Mouse (Mus musculus) ES-Bruce4 (cell line): ENCODE results near the gene Bcl9. TPM values are rescaled to one million over a fixed set of nuclear protein-coding genes. Genes with fewer than 3 reads are reported as not detected.

ENCODE experiments used
- H3K27ac ChIP-seq: 2 replicates; pipeline ENCODE4 v1.5.1; 2012; ENCODE audit warnings: low read length, inconsistent platforms; ENCODE audit not compliant: insufficient read depth
- H3K27me3 ChIP-seq: 2 replicates; pipeline ENCODE4 v1.6.1; 2012; ENCODE audit warnings: mild to moderate bottlenecking, low read length, inconsistent platforms; ENCODE audit not compliant: control insufficient read depth, poor library complexity, insufficient read depth, severe bottlenecking
- H3K36me3 ChIP-seq: 2 replicates; pipeline ENCODE4 v1.6.1; 2012; ENCODE audit warnings: inconsistent platforms, mild to moderate bottlenecking, low read length, moderate library complexity; ENCODE audit not compliant: control insufficient read depth, poor library complexity, insufficient read depth, severe bottlenecking
- H3K4me1 ChIP-seq: one replicate; pipeline ENCODE4 v1.8.1; 2011; ENCODE audit warnings: low read length; ENCODE audit not compliant: control insufficient read depth, insufficient read depth
- H3K4me3 ChIP-seq: 2 replicates; pipeline ENCODE4 v1.5.1; 2011; ENCODE audit warnings: low read depth, mild to moderate bottlenecking, low read length
- H3K9ac ChIP-seq: 2 replicates; pipeline ENCODE4 v1.6.1; 2012; ENCODE audit warnings: low read depth, mild to moderate bottlenecking, inconsistent platforms; ENCODE audit not compliant: poor library complexity, severe bottlenecking
- H3K9me3 ChIP-seq: replicated peaks from 2 replicates; pipeline ENCODE4 v1.6.1; 2012; ENCODE audit warnings: mild to moderate bottlenecking, low read length, inconsistent platforms; ENCODE audit not compliant: control insufficient read depth, poor library complexity, insufficient read depth, severe bottlenecking
- CTCF ChIP-seq: IDR thresholded peaks from one replicate; pipeline ENCODE4 v1.8.1; 2011; ENCODE audit warnings: low read depth, low read length
- EP300 ChIP-seq: IDR thresholded peaks from 2 replicates; pipeline ENCODE4 v1.6.1; 2011; ENCODE audit warnings: low read depth, low read length; ENCODE audit not compliant: insufficient read depth
- POLR2A ChIP-seq: IDR thresholded peaks from one replicate; pipeline ENCODE4 v1.8.1; 2011; ENCODE audit warnings: low read length; ENCODE audit not compliant: insufficient read depth
- polyA plus RNA-seq: library from polyadenylated mRNA; stranded (reverse); fragments of >200 nt; gene quantifications from 2 replicates; pipeline ENCODE4 v1.2.4, GENCODE M21; 2011; ENCODE audit warnings: low read depth; ENCODE audit not compliant: missing spikeins, insufficient read depth, insufficient read length

Bcl9 gene
- polyA plus RNA-seq, 1 experiment: 32.1 TPM

DNA sequence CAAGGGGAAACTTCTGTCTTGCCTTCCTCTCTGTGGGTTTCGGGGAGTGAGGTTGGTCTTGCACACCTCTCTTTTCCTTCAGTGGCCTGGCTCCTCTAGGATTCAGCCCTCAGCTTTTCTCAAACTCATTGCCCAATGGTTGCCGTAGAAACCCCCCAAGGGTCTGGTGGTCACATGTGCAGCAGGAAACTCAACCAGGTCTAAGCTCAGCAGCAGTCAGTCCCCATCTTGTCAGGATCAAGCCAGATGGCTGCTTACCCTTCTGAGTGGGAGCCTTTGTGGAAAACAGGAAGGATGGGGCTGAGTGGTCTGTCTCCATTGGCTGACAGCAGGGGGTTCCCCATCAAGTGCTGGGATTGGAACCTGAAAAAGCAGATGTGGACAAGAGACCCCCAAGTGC lies 15.7 kb upstream of the Bcl9 start:
- H3K4me3 ChIP-seq: no peak overlapping the region
- no peak overlapping the region for H3K27ac ChIP-seq
- no peak overlapping the region for H3K9ac ChIP-seq
- no peaks in the 10 kb centered on the region for H3K4me1 ChIP-seq
- TF ChIP-seq EP300 (no peak), CTCF (no peak), POLR2A (no peak)
- H3K27me3 ChIP-seq: no peaks in the 10 kb centered on the region
- no peaks in the 10 kb centered on the region for H3K9me3 ChIP-seq
- H3K36me3 ChIP-seq: no peaks in the 10 kb centered on the region

DNA sequence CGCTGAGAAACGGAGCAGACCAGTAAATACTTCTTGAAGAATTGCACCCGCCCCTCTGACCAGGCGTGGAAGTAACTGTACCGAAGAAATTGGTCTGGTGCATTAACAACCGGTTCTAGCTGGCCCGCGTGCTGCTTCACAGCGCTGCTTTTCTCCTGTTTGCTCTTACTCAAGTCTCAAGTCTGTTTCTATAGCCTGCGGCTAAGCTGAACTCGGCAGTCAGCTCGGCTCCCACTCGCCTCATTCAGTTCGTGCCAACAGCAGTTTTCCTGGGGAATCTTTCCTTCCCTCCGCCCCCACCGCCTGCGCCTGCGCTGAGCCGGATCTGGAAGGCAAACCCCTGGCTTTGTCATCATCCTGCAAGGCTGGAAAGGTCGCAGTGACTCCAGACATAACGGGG lies 14.3 kb upstream of the Bcl9 start:
- TF ChIP-seq POLR2A: no peak
- no peak for TF ChIP-seq CTCF
- TF ChIP-seq EP300: no peak
- peak overlapping the region; percentile 42 for H3K4me3 ChIP-seq

DNA sequence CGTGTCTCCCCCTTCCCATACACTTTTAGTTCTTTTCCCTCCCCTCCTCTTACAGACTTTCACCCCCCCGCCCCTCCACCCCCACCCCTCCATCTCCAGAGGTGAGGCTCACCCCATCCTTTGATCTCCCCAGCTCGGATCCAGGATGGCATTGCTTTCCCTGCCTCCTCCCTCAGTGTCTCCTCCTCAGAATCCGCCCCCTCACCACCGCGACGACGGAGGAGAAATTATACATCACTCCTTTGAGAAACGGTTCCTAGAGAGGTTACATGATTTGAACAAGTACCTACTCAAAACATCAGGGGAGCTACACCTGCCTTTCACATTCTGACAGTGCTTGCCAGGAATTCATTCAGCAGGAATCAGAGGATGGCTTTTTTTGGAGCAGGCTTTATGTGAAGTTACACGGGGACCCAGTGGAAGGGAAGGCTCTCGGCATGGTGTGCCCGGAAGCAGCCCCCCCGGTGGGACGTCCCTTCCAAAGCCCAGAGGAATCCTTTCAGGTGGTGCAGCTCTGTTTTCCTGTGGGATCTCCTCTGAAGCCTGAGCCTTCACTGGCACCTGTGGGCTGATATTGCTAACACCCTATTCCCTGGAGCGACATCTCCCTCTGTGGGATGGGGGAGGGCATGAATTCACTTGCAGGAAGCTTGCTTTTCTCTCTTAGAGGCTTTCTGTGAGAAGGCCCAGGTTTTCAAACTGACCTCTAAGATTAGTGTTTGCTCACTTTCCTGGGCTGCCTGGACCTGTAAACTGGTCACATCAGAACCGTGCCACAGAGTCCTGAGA lies 12.2 kb upstream of the Bcl9 start:
- H3K9me3 ChIP-seq: no peaks in the 10 kb centered on the region
- H3K27me3 ChIP-seq: no peaks in the 10 kb centered on the region
- H3K36me3 ChIP-seq: no peaks in the 10 kb centered on the region
- H3K27ac ChIP-seq: no peak overlapping the region
- no peak overlapping the region for H3K9ac ChIP-seq
- no peaks in the 10 kb centered on the region for H3K4me1 ChIP-seq
- no peak overlapping the region for H3K4me3 ChIP-seq
- TF ChIP-seq EP300: no peak

More for the DNA sequence above, 14.3 kb upstream of the Bcl9 start:
- Histone ChIP-seq H3K36me3 (no peaks in the 10 kb centered on the region), H3K9me3 (no peaks in the 10 kb centered on the region), H3K27ac (no peak overlapping the region), H3K9ac (no peak overlapping the region), H3K4me1 (no peaks in the 10 kb centered on the region), H3K27me3 (no peaks in the 10 kb centered on the region)

DNA sequence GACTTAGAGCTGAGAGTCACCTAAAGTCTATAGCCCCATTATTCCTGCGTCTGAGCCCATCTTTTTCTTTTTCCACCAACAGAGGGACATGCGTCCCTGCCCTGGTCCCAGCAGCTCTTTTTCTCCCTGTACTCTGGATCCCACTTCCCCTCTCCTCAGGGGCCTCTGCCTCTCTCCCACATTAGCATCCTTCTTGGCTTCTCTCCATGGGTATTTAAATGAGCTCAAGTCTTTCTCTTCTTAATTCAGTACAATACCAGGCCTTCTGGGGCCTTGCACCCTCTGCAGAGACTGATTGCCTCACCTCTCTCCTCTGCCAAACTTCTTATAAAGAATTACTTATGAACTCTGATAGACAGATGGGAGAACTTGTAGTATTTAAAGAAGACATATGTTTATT lies 10.7 kb upstream of the Bcl9 start:
- TF ChIP-seq POLR2A (no peak), CTCF (no peak), EP300 (no peak)
- Histone ChIP-seq H3K9ac (no peak overlapping the region), H3K4me1 (no peaks in the 10 kb centered on the region), H3K4me3 (no peak overlapping the region), H3K27me3 (no peaks in the 10 kb centered on the region), H3K27ac (no peak overlapping the region), H3K9me3 (no peaks in the 10 kb centered on the region), H3K36me3 (no peaks in the 10 kb centered on the region)

DNA sequence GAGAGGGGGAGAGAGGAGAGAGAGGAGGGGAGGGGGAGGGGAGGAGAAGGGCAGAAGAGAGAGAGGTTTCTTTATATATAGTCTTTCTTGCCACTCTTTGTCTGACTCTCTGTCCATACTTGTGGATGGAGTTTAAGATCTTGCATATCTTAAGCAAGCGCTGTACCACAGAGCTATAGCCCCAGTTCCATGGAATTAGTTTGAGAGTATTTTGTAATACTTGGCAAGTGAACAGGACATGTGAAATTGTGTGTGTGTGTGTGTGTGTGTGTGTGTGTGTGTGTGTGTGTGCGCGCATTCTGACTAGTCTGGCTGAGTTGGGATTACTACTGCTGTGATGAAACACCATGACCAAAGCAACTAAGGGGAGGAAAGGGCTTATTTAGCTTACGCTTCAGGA lies 8.2 kb upstream of the Bcl9 start:
- Histone ChIP-seq H3K36me3 (no peaks in the 10 kb centered on the region), H3K4me1 (no peaks in the 10 kb centered on the region), H3K27ac (no peak overlapping the region), H3K27me3 (no peaks in the 10 kb centered on the region), H3K9ac (no peak overlapping the region), H3K4me3 (no peak overlapping the region), H3K9me3 (no peaks in the 10 kb centered on the region)
- TF ChIP-seq EP300 (no peak), POLR2A (no peak), CTCF (no peak)

DNA sequence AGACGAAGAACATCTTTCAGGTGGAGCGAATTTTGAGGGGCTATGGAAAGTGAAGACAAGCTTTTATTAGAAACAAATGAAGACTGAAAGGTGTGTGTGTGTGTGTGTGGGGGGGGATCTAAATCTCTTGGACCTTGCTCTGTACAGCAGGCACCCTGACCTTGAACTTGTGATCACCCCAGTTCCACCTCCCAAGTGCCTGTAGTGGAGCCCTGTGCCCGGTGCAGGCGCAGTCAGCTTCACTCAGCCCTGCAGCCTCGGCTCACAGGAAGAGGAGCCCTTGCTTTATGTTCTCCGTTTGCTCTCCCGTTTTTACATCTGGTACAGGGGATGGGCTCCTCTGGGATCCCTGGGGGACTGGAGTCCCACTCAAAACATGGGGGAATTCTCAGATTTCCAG lies 3.9 kb upstream of the Bcl9 start:
- H3K4me1 ChIP-seq: no peaks in the 10 kb centered on the region
- no peak overlapping the region for H3K4me3 ChIP-seq
- H3K27me3 ChIP-seq: no peaks in the 10 kb centered on the region
- H3K9me3 ChIP-seq: no peaks in the 10 kb centered on the region
- TF ChIP-seq POLR2A (no peak), CTCF (no peak), EP300 (no peak)
- H3K9ac ChIP-seq: no peak overlapping the region
- H3K36me3 ChIP-seq: no peaks in the 10 kb centered on the region
- H3K27ac ChIP-seq: no peak overlapping the region
